In the genomic region with DNA sequence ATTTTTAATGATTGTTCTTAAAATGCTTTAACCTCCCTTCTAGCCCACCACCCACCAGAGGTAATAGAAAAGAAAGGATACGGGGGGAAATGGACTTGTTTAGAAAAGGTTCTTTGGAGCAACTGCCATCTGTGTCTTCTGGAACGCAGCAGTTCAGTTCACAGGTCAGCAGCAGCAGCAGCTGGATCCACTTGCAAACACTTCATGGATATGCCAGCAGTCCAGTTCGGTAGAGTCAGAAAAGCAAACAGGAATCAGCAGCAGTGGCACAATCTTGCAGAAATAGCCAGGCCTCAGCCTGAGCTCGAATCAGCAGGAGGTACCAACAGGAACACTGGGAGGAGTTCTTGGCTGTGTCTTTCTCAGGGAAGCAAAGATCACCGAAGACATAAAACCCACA, we compare ENCODE assay signal across 27 mouse cellular contexts.
DNase-seq lines count a peak whose midpoint lies in the region; ATAC-seq and TF ChIP-seq lines count a peak whose summit lies in the region.
"Had no signal": no experiment of that assay in that cellular context is flagged by ENCODE, and none has a peak within 500 bp of the region (broad histone marks: within the 10 kb centered on the region; RNA-seq: fewer than 3 reads in every experiment).

No protein-coding gene starts in this region.

- no peaks in the 10 kb centered on the region for H3K27me3 ChIP-seq in lung, postnatal 0 days (replicated peaks; ENCODE audit: insufficient read depth, low read length)
- no peaks in the 10 kb centered on the region for H3K27me3 ChIP-seq in hindbrain, embryonic 10.5 days (ENCODE audit: insufficient read depth, poor library complexity, severe bottlenecking)
- H3K27me3 ChIP-seq: CH12.LX; embryonic facial prominence, embryonic 12.5 days; forebrain, embryonic 12.5 days; Patski had no signal

- WGBS in lung, adult 2 months, result 63% methylated on average over 5 of the region's 5 CpGs
- 45% methylated on average over 5 of the region's 5 CpGs for WGBS in lung, postnatal 0 days
- 73% methylated on average over 5 of the region's 5 CpGs for WGBS in hindbrain, embryonic 10.5 days

- no peaks in the 10 kb centered on the region for H3K9me3 ChIP-seq in lung, postnatal 0 days (ENCODE audit: low read length)
- no peaks in the 10 kb centered on the region for H3K9me3 ChIP-seq in hindbrain, embryonic 10.5 days
- H3K9me3 ChIP-seq: embryonic facial prominence, embryonic 10.5 days; embryonic facial prominence, embryonic 12.5 days; forebrain, embryonic 10.5 days; forebrain, embryonic 12.5 days; G1E had no signal

- no peak overlapping the region for H3K27ac ChIP-seq in lung, postnatal 0 days (ENCODE audit: low read length)
- H3K27ac ChIP-seq in hindbrain, embryonic 10.5 days, result no peak overlapping the region
- H3K27ac ChIP-seq: embryonic facial prominence, embryonic 10.5 days; embryonic facial prominence, embryonic 12.5 days; forebrain, embryonic 10.5 days; forebrain, embryonic 12.5 days had no signal

- H3K4me3 ChIP-seq in lung, adult 2 months (replicated peaks; ENCODE audit: extremely low read depth, low read depth, low read length), result no peak overlapping the region
- H3K4me3 ChIP-seq in lung, postnatal 0 days (ENCODE audit: low read depth, low read length), result no peak overlapping the region
- no peak overlapping the region for H3K4me3 ChIP-seq in hindbrain, embryonic 10.5 days
- H3K4me3 ChIP-seq: embryonic facial prominence, embryonic 10.5 days; embryonic facial prominence, embryonic 12.5 days; erythroblast, embryonic 14.5 days; forebrain, embryonic 10.5 days; forebrain, embryonic 12.5 days had no signal

- TF ChIP-seq CTCF in lung, adult 2 months (IDR thresholded peaks at IDR 0.05; ENCODE audit: insufficient read depth, low read length), result no peak
- no peak for TF ChIP-seq CTCF in lung, postnatal 0 days (IDR thresholded peaks at IDR 0.05)

- no peak overlapping the region for H3K9ac ChIP-seq in lung, postnatal 0 days (replicated peaks; ENCODE audit: low read depth)
- H3K9ac ChIP-seq: embryonic facial prominence, embryonic 12.5 days; forebrain, embryonic 12.5 days had no signal

- no peak for TF ChIP-seq POLR2A in lung, adult 2 months (IDR thresholded peaks at IDR 0.05; ENCODE audit: borderline replicate concordance, extremely low read depth, low read depth, low read length)

- H3K36me3 ChIP-seq in lung, postnatal 0 days (ENCODE audit: insufficient read depth, low read length), result no peaks in the 10 kb centered on the region
- no peaks in the 10 kb centered on the region for H3K36me3 ChIP-seq in hindbrain, embryonic 10.5 days
- H3K36me3 ChIP-seq: embryonic facial prominence, embryonic 10.5 days; embryonic facial prominence, embryonic 12.5 days; forebrain, embryonic 10.5 days; forebrain, embryonic 12.5 days; G1E had no signal

- ATAC-seq in lung, postnatal 0 days, result peak; percentile 11; the same call in 1 of the 2 replicates
- no peak for ATAC-seq in erythroblast, adult 5-6 weeks (replicated peaks; ENCODE audit: low FRiP score, poor library complexity, severe bottlenecking)
- ATAC-seq: activated CD4-positive, CD25-positive, alpha-beta regulatory T cell, adult 4 months; CD4-positive, CD25-positive, alpha-beta regulatory T cell, adult 4 months; forebrain, embryonic 14.5 days; forebrain, embryonic 16.5 days; Patski had no signal

- no peak for TF ChIP-seq EP300 in lung, postnatal 0 days (IDR thresholded peaks at IDR 0.05)

- peak; percentile 9 to 11 for DNase-seq in lung, adult 18-20 months
- no peak for DNase-seq in lung, adult 2 months
- peak; percentile 7 for DNase-seq in lung, postnatal 0 days (ENCODE audit: low spot score)
- DNase-seq in lung, postnatal 14 days, result peak; percentile 27
- DNase-seq in hindbrain, embryonic 10.5 days (ENCODE audit: low spot score), result no peak
- DNase-seq: adrenal gland, adult 8-10 months; adrenal gland, postnatal 14 days; adrenal gland, postnatal 36 days; B cell, adult 2 months; cerebellum, adult 11-12 months; cerebellum, adult 2 months; cerebellum, adult 9-10 months; cerebellum, postnatal 10 days; cerebellum, postnatal 25 days had no signal

- no peaks in the 10 kb centered on the region; the same call in 1 of the 2 replicates for H3K4me1 ChIP-seq in lung, adult 2 months (ENCODE audit: control insufficient read depth, insufficient read depth, low read length)
- H3K4me1 ChIP-seq in lung, postnatal 0 days (ENCODE audit: insufficient read depth, low read depth, low read length), result no peaks in the 10 kb centered on the region
- H3K4me1 ChIP-seq in hindbrain, embryonic 10.5 days (replicated peaks), result no peaks in the 10 kb centered on the region
- H3K4me1 ChIP-seq: embryonic facial prominence, embryonic 10.5 days; embryonic facial prominence, embryonic 12.5 days; forebrain, embryonic 10.5 days; forebrain, embryonic 12.5 days had no signal

- H3K4me2 ChIP-seq in lung, postnatal 0 days (replicated peaks; ENCODE audit: low read depth, low read length), result no peak overlapping the region
- H3K4me2 ChIP-seq: embryonic facial prominence, embryonic 12.5 days; forebrain, embryonic 12.5 days had no signal

Comparison
In these comparisons a context has a peak if more than half of its experiments do, and no peak if none do; other contexts are left out.
1. DNase-seq: peak in lung, adult 18-20 months (2 of 2), lung, postnatal 0 days (single experiment) and lung, postnatal 14 days (single experiment); none in lung, adult 2 months (single experiment) and hindbrain, embryonic 10.5 days (single experiment).